Mouse (Mus musculus) layer of hippocampus, adult 2 months (tissue): ENCODE measurements around the gene Vps8. TPM values are rescaled to one million over a fixed set of nuclear protein-coding genes. Genes with fewer than 3 reads are reported as not detected.
A peak's percentile ranks its signal among the peaks of the same experiment; 100 is the strongest.

Experiments used
- DNase-seq, 2 experiments: peaks; one replicate each; pipeline ENCODE4 v3.0.0; 2022; ENCODE audit warnings: low spot score in 2 of 2
- H3K27ac ChIP-seq: fragments of 200-600 bp; 2 replicates; pipeline ENCODE4 v1.8.1; 2022
- H3K4me3 ChIP-seq: fragments of 200-600 bp; 2 replicates; pipeline ENCODE4 v1.8.1; 2022; ENCODE audit warnings: mild to moderate bottlenecking
- CTCF ChIP-seq: fragments of 200-600 bp; conservative IDR thresholded peaks from 2 replicates; pipeline ENCODE4 v1.8.1; 2022; ENCODE audit warnings: antibody characterized with exemption, mild to moderate bottlenecking, moderate library complexity
- total RNA-seq, 2 experiments: library from RNA; stranded (reverse); gene quantifications; 2 replicates each; pipeline ENCODE4 v1.2.3; 2021

The Vps8 gene
- total RNA-seq, 2 experiments from 2014 or later: 55.1 to 55.9 TPM

DNA sequence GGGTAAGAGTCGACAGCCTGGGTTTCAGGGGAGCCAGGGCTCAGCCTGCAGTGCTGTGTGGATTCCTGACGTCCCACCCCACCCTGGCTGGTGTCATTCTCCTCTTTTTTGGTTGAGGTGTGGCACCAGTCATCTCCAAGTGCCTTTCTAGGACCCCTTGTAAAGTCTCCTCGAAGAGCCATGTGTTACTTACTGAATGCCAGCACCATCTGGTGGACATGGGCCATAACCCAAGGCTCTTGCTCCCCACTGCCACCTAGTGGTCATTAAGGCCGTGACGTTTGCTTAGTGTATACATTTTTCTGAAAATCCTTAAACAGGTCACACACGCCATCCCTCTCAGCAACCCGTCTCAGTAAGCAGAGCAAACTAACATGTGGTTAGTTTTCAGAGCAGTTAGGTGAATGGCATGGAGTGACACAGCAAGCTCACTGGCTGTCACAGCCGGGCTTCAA lies 10.3 kb upstream of the Vps8 start:
- peak; percentile 98 for TF ChIP-seq CTCF

DNA sequence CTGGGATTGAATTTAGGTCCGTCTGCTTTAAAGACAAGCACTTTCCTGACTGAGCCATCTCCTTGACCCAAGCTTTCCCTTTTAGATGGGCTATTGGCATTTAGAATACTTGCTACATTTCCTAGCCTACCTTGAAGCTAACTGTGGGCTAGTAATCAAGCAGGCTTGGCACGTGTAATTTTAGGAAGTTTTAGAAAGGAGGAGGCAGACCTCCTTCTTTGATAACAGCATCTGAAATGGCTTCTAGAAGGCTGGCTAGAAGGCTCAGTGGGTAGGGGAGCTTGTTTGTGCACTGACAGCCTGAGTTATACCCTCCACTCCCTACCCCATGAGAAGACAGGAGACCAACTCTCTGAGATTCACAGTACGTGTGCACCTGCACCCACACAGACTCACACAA lies 9.1 kb upstream of the Vps8 start:
- TF ChIP-seq CTCF: no peak
- H3K27ac ChIP-seq: no peak overlapping the region
- H3K4me3 ChIP-seq: no peak overlapping the region
- DNase-seq: no peak

More for the DNA sequence above, 10.3 kb upstream of the Vps8 start:
- Histone ChIP-seq H3K27ac (no peak overlapping the region), H3K4me3 (no peak overlapping the region)
- peak; percentile 55 to 77 for DNase-seq

DNA sequence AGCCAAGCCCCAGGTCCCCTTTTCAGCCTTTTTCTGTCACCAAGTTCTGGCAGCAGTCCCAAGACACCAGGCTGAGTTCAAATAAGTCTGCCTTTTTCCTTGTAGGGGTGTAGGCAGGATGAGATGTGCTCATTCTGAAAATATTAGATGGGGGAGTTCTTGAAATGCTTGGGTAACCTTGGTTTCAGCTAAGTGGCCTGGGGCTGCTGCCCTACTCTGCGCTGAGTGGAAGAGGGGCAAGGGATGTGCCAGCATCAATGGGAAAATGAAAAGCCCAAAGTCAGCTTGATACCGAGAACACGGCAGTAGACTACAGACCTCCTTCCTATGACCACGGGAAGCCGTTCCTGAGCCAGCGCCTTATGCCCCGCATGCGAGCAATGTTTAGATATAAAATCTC lies 7.8 kb upstream of the Vps8 start:
- no peak for TF ChIP-seq CTCF
- DNase-seq: no peak
- Histone ChIP-seq H3K27ac (no peak overlapping the region), H3K4me3 (no peak overlapping the region)

DNA sequence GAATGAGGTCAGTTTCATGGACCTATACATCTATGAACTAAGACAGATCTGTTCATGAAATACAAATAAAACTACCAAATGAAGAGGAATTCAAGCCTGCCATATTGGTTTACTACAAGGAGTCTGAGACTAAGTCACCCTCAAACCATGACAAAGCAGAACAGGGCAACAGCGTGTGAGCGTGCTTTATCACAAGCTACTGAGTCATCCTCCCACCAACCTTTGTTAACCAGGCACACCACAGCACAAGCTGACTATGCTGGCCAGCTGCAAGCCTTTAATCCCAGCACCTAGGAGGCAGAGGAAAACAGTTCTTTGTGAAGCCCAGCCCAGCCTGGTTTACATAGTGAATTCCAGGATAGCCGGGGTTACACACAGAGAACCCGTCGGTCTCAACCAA lies 4.9 kb upstream of the Vps8 start:
- no peak for TF ChIP-seq CTCF
- H3K4me3 ChIP-seq: no peak overlapping the region

DNA sequence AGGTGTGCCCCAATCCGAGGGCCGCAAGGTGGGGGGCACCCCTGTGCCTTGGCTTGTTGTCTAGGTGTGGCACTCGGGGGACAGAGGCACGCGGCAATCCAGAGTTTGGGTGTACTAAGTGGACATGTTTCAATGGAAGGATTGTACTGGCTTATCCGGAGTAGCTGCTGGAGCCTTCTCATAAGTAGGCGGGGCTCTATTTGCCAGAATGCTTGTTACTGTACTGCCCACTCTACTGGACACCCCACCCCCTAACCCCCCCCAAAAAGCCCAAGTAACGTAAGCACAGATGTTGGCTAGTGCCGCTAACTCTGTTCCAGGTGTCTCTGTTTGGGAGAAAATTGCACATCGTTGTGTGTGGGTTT lies 610 bp downstream of the Vps8 start:
- H3K27ac ChIP-seq: peak overlapping the region; percentile 92
- no peak for TF ChIP-seq CTCF
- peak overlapping the region; percentile 100 for H3K4me3 ChIP-seq
- peak in 1 of 2 experiments; percentile 29 for DNase-seq

More for the DNA sequence above, 4.9 kb upstream of the Vps8 start:
- no peak overlapping the region for H3K27ac ChIP-seq
- DNase-seq: no peak

DNA sequence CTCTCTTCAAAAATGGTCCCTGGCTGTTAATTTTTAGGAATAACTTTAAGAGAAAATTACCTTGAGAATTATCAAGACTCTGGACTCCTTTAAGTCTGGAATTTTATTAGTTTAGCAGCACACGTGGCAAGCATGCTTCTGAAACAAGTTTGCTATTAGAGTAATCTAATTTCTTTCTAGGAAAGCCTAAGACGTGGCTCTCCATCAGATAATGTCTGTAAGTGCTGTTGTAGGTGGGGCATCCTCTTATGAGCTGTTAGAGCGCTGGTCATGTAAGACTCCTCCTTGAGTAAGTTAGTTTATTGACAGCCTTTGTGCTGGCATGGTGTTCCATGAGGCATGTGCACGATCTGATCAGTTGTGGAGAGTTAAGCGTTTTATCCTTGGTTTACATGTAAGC lies 5.2 kb downstream of the Vps8 start:
- Histone ChIP-seq H3K4me3 (no peak overlapping the region), H3K27ac (no peak overlapping the region)
- DNase-seq: no peak
- no peak for TF ChIP-seq CTCF

DNA sequence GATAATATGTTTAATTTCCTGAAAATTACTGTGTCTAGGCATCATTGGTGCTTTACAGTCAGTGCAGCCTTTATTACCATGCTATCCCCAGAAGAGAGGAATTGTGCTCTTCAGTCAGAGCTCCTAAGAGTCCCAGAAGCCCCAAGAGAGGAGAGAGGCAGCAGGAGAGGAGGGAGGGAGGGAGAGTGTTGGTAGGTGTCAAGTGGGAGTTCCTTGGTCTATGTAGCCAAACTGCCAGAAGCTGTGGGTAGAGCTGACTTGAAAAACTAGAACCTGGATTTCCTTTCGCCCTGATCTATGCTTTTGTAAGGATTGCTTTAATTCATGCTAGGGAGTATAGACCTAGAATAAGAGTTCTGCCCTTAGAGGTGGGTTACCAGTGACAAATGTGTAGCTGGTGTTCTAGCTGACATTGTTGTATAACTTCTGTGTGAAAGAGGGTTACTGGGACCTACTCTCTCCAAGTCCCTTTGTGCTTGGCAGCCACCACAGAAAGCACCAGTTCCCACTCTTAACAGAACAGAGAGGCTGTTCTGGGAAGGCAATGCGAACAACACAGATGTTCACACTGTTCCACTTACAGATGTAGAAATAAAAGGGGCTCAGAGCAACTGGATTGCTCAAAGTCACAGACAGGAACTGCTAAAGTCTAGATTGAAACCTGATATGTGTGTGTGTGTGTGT lies 7.6 kb downstream of the Vps8 start:
- Histone ChIP-seq H3K27ac (peak overlapping the region; percentile 51; the same call in 1 of the 2 replicates), H3K4me3 (no peak overlapping the region)
- no peak for TF ChIP-seq CTCF
- no peak for DNase-seq

DNA sequence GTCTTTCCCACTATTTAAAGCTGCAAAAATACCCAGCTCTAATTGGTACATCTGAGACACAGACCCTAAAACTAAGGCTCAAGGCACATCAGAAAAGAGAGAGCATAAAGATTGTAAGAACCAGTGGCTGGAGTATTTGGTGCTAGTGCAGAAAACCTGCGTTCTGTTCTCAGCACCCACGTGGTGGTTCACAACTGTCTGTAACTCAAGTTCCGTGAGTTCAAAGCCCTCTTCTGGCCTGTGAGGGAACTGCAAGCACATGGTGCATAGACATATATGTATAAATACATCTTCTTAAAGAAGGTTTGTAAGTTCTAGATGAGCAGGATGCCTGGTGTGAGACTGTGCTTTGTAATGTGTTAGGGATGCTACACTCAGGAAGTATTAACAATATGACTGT lies 8.7 kb downstream of the Vps8 start:
- TF ChIP-seq CTCF: peak; percentile 48
- no peak for DNase-seq
- Histone ChIP-seq H3K4me3 (no peak overlapping the region), H3K27ac (no peak overlapping the region)

DNA sequence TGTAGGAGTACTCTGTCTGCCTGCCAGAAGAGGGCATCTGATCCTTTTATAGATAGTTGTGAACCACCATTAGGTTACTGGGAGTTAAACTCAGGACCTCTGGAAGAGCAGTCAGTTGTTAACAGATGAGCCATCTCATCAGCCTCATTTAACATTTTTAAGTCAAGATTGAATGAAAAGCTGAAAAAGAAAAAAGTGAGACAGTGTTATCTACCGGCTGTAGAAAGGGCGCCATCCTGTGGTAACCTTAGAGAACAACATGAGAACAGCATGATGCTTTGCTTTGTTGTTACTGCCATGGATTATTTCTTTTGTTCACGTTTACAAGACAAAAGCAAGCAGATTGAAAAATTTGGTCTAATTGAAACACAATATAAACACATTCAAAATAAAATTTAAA lies 10.6 kb downstream of the Vps8 start:
- H3K27ac ChIP-seq: no peak overlapping the region
- TF ChIP-seq CTCF: peak; percentile 75

DNA sequence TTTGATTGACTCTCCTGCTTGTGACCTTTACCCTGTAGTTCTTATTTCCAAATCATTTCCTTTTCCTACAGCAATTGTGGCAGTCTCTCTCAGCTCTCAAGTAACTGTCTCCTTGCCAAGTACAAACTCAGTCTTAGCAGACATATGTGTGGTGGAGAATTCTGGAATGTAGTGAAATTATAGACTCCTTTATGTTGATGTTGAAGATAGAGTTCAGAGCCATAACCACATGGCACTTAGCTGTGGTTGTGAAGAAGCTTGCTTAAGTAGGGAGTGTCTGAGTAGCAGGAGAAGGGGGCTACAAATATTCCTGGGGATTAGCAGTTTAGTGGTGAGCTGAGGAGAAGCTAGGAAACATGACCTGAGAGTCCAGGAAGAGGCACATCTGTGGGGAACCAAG lies 18.1 kb downstream of the Vps8 start:
- no peak overlapping the region for H3K4me3 ChIP-seq
- no peak for DNase-seq
- TF ChIP-seq CTCF: no peak
- no peak overlapping the region for H3K27ac ChIP-seq

More for the DNA sequence above, 10.6 kb downstream of the Vps8 start:
- DNase-seq: no peak
- H3K4me3 ChIP-seq: no peak overlapping the region

DNA sequence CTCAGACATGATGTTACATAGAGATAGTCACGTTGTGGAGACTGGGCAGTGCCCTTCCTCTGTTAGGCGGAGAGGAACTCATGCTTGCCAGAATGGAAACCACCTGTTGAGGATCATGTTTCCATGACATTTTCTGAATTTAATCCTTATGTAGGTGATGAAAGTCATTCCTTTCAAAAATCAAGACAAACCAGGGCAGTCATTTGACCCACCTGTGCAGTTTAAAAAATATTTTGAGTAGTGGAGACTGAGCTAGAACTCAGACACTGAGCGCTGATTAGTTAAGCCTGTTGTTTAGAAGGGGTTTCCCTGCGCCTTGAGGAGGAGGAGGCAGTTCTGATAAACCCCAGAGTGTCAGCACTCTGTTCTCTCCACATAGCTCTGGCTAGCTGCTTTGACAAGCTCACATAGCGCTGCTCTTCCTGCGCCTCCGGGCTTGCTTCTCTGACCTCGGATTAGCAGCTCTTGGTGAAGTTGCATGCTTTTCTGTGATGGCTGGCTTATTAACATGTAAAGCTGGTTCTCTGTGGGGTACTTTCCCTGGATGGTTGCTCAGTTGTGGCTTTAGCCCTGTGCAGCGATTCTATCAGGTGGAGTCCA lies 22.2 kb downstream of the Vps8 start:
- no peak for TF ChIP-seq CTCF
- Histone ChIP-seq H3K4me3 (no peak overlapping the region), H3K27ac (no peak overlapping the region)
- DNase-seq: no peak

DNA sequence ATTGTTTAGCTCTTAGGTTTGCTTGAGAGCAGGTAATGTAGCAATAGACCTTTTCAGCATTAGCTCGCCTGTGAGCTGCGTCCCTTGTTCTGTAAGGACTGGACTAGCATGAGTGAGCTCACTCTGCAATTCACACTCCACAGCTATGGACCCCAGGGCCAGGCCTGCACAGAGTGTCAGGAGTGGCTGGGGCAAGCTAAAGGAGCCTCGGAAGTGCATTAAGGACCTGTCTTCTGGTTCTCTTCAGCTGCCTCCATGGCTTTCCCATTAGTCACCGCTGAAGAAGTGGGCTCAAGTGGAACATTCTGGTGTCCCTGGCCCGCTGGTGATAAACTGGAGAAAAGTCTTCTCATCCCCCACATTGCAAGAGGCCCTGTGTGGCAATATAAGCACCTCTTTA lies 24.5 kb downstream of the Vps8 start:
- no peak for TF ChIP-seq CTCF
- Histone ChIP-seq H3K27ac (no peak overlapping the region), H3K4me3 (no peak overlapping the region)

DNA sequence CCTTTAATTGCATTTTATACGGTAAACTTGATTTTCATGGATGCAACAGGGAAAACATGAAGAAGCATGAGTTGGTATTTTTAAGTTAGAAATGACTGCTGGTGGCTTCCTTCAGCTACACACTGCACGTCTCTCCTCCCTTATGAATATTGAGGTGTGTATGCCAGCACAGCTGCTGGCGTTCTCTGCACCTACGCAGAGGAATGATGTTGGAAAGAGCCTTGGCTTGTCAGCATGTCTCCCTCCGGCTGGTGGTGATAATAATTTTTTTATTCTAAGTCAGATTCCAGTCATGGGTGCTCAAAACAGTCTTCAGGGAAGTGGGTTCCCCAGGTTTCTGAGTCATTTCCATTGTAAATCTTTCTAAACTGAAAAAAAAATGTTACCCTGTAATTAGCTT lies 25.5 kb downstream of the Vps8 start:
- H3K4me3 ChIP-seq: no peak overlapping the region
- DNase-seq: peak in 1 of 2 experiments; percentile 20
- no peak overlapping the region for H3K27ac ChIP-seq
- no peak for TF ChIP-seq CTCF

More for the DNA sequence above, 24.5 kb downstream of the Vps8 start:
- no peak for DNase-seq

DNA sequence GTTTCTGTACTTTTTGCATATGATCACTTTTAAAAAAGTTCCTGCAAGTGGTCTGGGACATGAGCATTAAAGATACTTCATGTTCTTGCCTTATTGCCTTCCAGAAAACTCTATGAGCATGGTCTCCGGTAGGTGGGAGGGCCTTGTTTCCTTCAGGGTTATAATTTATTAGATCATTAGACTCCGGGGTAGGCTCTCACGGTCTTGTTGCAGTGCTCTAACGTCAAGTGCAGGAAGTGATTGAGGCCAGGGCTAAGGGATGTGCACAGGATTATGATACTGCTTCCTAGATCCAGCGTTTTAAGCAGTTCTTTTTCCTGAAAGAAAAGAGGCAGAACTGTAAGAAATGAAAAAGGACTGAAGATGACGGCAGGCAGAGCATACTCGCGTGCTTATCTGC lies 27.0 kb downstream of the Vps8 start:
- no peak overlapping the region for H3K27ac ChIP-seq
- H3K4me3 ChIP-seq: no peak overlapping the region
- no peak for TF ChIP-seq CTCF
- DNase-seq: no peak
